Mouse (Mus musculus) forebrain, embryonic 14.5 days (tissue): ENCODE data around the gene Tcf7. TPM values are rescaled to one million over a fixed set of nuclear protein-coding genes. Genes with fewer than 3 reads are reported as not detected.

Source experiments
- ATAC-seq: fragments of 200-750 bp; cut with Nextera tagmentation; 2 replicates; pipeline ENCODE4 v1.8.0; 2017; ENCODE audit warnings: mild to moderate bottlenecking, moderate library complexity
- DNase-seq: peaks from one replicate; pipeline ENCODE4 v3.0.0-alpha.2; 2015; ENCODE audit warnings: low spot score
- H3K27ac ChIP-seq: fragments of 300-500 bp; sonication (generic); 2 replicates; pipeline ENCODE4 v1.5.1; 2014; ENCODE audit warnings: low read depth, mild to moderate bottlenecking, control low read depth, low read length, moderate library complexity
- H3K27me3 ChIP-seq: fragments of 300-500 bp; sonication (generic); replicated peaks from 2 replicates; pipeline ENCODE4 v1.6.1; 2014; ENCODE audit warnings: low read length, control low read depth, mixed read lengths; ENCODE audit not compliant: control insufficient read depth, insufficient read depth
- H3K36me3 ChIP-seq: fragments of 300-500 bp; sonication (generic); 2 replicates; pipeline ENCODE4 v1.6.1; 2014; ENCODE audit warnings: low read length, control low read depth; ENCODE audit not compliant: control insufficient read depth, insufficient read depth
- H3K4me1 ChIP-seq: fragments of 300-500 bp; sonication (generic); 2 replicates; pipeline ENCODE4 v1.6.1; 2014; ENCODE audit warnings: antibody characterized with exemption, low read length, control low read depth; ENCODE audit not compliant: control insufficient read depth, insufficient read depth
- H3K4me2 ChIP-seq: fragments of 300-500 bp; sonication (generic); 2 replicates; pipeline ENCODE4 v1.6.1; 2014; ENCODE audit warnings: mild to moderate bottlenecking, control low read depth, low read length
- H3K4me3 ChIP-seq: fragments of 300-500 bp; sonication (generic); 2 replicates; pipeline ENCODE4 v1.5.1; 2014; ENCODE audit warnings: low read depth, low read length, control low read depth
- H3K9ac ChIP-seq: fragments of 300-500 bp; sonication (generic); 2 replicates; pipeline ENCODE4 v1.6.1; 2014; ENCODE audit warnings: mild to moderate bottlenecking, low read length, control low read depth, moderate library complexity
- H3K9me3 ChIP-seq: fragments of 300-500 bp; sonication (generic); replicated peaks from 2 replicates; pipeline ENCODE4 v1.6.1; 2016; ENCODE audit warnings: low read length, control low read depth, mixed read lengths; ENCODE audit not compliant: control insufficient read depth
- WGBS: fragments of 180-500 bp; shearing (Covaris S2); extraction: QIAGEN DNeasy Blood & Tissue Kit; methylation state at CpG from one replicate; pipeline ENCODE4 v1.1.7; 2014; 5-methylcytosine and 5-hydroxymethylcytosine counted together
- polyA plus RNA-seq: library from polyadenylated mRNA; unstranded; fragments of >200 nt; fragmentation: Nextera tagmentation; extraction: Ambion mirVana; gene quantifications from 2 replicates; pipeline ENCODE4 v1.2.1, GENCODE M21; 2014

The Tcf7 gene
- polyA plus RNA-seq, 1 experiment from 2014 or later = 2.6 TPM

DNA sequence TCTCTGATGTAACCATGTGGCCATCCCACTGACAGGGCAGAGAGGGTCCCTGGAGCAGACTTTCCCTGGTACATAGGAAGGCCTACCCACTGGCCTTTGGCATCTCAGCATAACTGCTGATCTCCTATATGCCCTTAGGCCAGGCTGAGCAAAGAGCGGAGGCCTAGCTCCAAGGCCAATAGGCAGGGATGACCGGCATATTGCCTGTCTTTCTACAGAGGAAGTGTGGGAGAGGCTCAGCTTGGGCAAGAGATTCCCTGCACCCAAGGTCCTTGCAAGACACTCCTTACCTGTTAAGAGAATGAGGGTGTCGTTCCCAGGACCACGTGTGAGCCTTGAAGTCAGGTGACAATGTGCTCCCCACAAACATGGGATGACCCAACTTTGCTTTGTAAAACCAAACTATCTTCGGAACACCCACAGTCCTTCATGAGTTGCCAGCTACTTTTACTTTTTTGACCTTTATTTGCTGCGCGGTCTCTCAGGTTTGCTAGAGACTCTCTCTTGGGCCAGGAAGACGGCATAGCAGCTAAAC is 3.1 kb downstream of the Tcf7 start:
- Histone ChIP-seq H3K27me3 (peaks cover 14% of the 10 kb centered on the region; the same call in 1 of the 2 replicates), H3K9me3 (no peaks in the 10 kb centered on the region), H3K36me3 (no peaks in the 10 kb centered on the region), H3K4me3 (no peak overlapping the region), H3K27ac (no peak overlapping the region), H3K4me2 (no peak overlapping the region), H3K4me1 (peaks cover 5% of the 10 kb centered on the region; the same call in 1 of the 2 replicates), H3K9ac (no peak overlapping the region)
- DNase-seq = no peak
- no peak for ATAC-seq
- 93% methylated on average over 8 of the region's 8 CpGs for WGBS

- no peaks in the 10 kb centered on the region; the same call in 1 of the 2 replicates for H3K4me1 ChIP-seq
- no peak overlapping the region for H3K4me2 ChIP-seq
- DNase-seq (no peak), ATAC-seq (no peak)
- H3K27me3 ChIP-seq = peaks cover 11% of the 10 kb centered on the region; the same call in 1 of the 2 replicates
- no peaks in the 10 kb centered on the region for H3K36me3 ChIP-seq
- WGBS = 89% methylated on average over 6 of the region's 6 CpGs
- H3K9ac ChIP-seq = no peak overlapping the region
- no peaks in the 10 kb centered on the region for H3K9me3 ChIP-seq
- no peak overlapping the region for H3K4me3 ChIP-seq
- no peak overlapping the region for H3K27ac ChIP-seq
Observed at GRCm38 (mm10) chr11:52278991-52279390, 3.8 kb downstream of the Tcf7 start.

GRCm38 (mm10) chr11:52278164-52278563 is 4.7 kb downstream of the Tcf7 start:
- 95% methylated on average over 3 of the region's 3 CpGs for WGBS
- Histone ChIP-seq H3K27ac (no peak overlapping the region), H3K4me3 (no peak overlapping the region)

GRCm38 (mm10) chr11:52277433-52278150 is 5.2 kb downstream of the Tcf7 start:
- Histone ChIP-seq H3K9me3 (no peaks in the 10 kb centered on the region), H3K9ac (no peak overlapping the region), H3K4me3 (no peak overlapping the region), H3K4me1 (no peaks in the 10 kb centered on the region), H3K36me3 (no peaks in the 10 kb centered on the region), H3K27me3 (peaks cover 11% of the 10 kb centered on the region; the same call in 1 of the 2 replicates), H3K4me2 (no peak overlapping the region), H3K27ac (no peak overlapping the region)
- WGBS = 94% methylated on average over 6 of the region's 6 CpGs
- ATAC-seq (no peak), DNase-seq (no peak)

More at GRCm38 (mm10) chr11:52278164-52278563, 4.7 kb downstream of the Tcf7 start:
- H3K9me3 ChIP-seq = no peaks in the 10 kb centered on the region
- H3K9ac ChIP-seq = no peak overlapping the region
- ATAC-seq = no peak
- H3K27me3 ChIP-seq = peaks cover 11% of the 10 kb centered on the region; the same call in 1 of the 2 replicates
- H3K36me3 ChIP-seq = no peaks in the 10 kb centered on the region
- H3K4me1 ChIP-seq = no peaks in the 10 kb centered on the region
- no peak overlapping the region for H3K4me2 ChIP-seq
- no peak for DNase-seq

GRCm38 (mm10) chr11:52276961-52277391 is 5.8 kb downstream of the Tcf7 start:
- ATAC-seq = no peak
- Histone ChIP-seq H3K4me3 (no peak overlapping the region), H3K4me2 (no peak overlapping the region), H3K9me3 (no peaks in the 10 kb centered on the region), H3K36me3 (no peaks in the 10 kb centered on the region), H3K4me1 (no peaks in the 10 kb centered on the region), H3K9ac (no peak overlapping the region), H3K27me3 (peaks cover 6% of the 10 kb centered on the region; the same call in 1 of the 2 replicates), H3K27ac (no peak overlapping the region)
- no peak for DNase-seq
- WGBS = 94% methylated on average over 8 of the region's 8 CpGs

GRCm38 (mm10) chr11:52275774-52276555 is 6.8 kb downstream of the Tcf7 start:
- ATAC-seq (no peak), DNase-seq (no peak)
- Histone ChIP-seq H3K9ac (no peak overlapping the region), H3K4me2 (no peak overlapping the region), H3K9me3 (no peaks in the 10 kb centered on the region), H3K27me3 (no peaks in the 10 kb centered on the region), H3K4me3 (no peak overlapping the region), H3K36me3 (no peaks in the 10 kb centered on the region), H3K27ac (no peak overlapping the region), H3K4me1 (no peaks in the 10 kb centered on the region)
- 81% methylated on average over 9 of the region's 9 CpGs for WGBS

GRCm38 (mm10) chr11:52275366-52275765 is 7.4 kb downstream of the Tcf7 start:
- ATAC-seq = no peak
- 86% methylated on average over 8 of the region's 8 CpGs for WGBS

GRCm38 (mm10) chr11:52274456-52275112 is 8.2 kb downstream of the Tcf7 start:
- no peaks in the 10 kb centered on the region for H3K36me3 ChIP-seq
- ATAC-seq = no peak
- no peak overlapping the region for H3K9ac ChIP-seq
- WGBS = 90% methylated on average over 20 of the region's 20 CpGs
- H3K27ac ChIP-seq = no peak overlapping the region
- no peak for DNase-seq
- H3K9me3 ChIP-seq = no peaks in the 10 kb centered on the region
- no peaks in the 10 kb centered on the region for H3K27me3 ChIP-seq
- no peaks in the 10 kb centered on the region for H3K4me1 ChIP-seq
- no peak overlapping the region for H3K4me3 ChIP-seq
- H3K4me2 ChIP-seq = no peak overlapping the region

More at GRCm38 (mm10) chr11:52275366-52275765, 7.4 kb downstream of the Tcf7 start:
- Histone ChIP-seq H3K4me1 (no peaks in the 10 kb centered on the region), H3K4me2 (no peak overlapping the region), H3K27me3 (no peaks in the 10 kb centered on the region), H3K9ac (no peak overlapping the region), H3K36me3 (no peaks in the 10 kb centered on the region), H3K4me3 (no peak overlapping the region), H3K27ac (no peak overlapping the region), H3K9me3 (no peaks in the 10 kb centered on the region)
- DNase-seq = no peak
